Mouse (Mus musculus): ENCODE results near the gene Cngb1.

Cngb1 gene

GRCm38 (mm10) chr8:95200001-95200405, 106.4 kb downstream of the Cngb1 start:
- DNase-seq (ENCODE audit: low spot score), result no peak

- no peak for DNase-seq (ENCODE audit: low spot score)
These were observed 110.7 kb downstream of the Cngb1 start for GRCm38 (mm10) chr8:95195728-95196127.

DNA sequence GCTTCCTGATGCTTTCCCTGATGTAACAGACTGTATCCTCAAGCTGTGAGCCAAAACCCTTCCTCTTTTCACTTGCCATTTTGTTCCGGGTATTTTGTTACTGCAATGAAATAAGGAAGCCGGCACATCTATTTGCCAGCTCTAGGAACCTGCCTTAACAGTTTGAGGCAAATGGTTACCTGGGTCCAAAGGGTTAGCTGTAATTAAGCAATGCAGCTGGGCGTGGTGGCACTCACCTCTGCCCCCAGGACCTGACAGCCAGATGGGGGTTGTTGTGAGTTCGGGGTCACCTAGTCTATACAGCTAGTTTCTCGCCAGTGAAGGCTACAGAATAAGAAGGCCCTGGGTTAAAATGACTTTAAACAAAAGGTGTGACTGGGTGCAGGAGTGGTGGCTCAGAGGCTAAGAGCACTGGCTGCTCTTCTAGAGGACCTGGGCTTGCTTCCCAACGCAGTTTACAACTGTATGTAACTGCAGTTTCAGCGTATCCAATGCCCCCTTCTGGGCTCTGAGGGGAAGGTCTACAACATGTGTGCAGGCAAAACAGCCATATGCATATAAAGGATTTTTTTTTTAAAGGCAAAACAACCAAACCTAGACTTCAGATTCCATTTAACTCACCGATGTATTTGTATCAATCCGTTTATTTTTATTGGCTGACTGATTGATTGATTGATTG, 114.7 kb downstream of the Cngb1 start:
- DNase-seq (ENCODE audit: low spot score), result no peak
